Mouse (Mus musculus) brain, adult 2 months (tissue): ENCODE data around the gene Ifi27l2b.
"Not testable (repeated sequence)": the region's sequence is repeated elsewhere in the genome, so short reads cannot be mapped to it uniquely, and the experiment has no call there.

ENCODE experiments used
- DNase-seq: peaks from one replicate; pipeline ENCODE4 v3.0.0; 2011; ENCODE audit warnings: low read depth, low spot score

The Ifi27l2b gene

GRCm38 (mm10) chr12:103457140-103457539, at the start of gene Ifi27l2b:
Gene Ifi27l2b (minus strand): TSS chr12:103457223.
- no peak for DNase-seq

DNA sequence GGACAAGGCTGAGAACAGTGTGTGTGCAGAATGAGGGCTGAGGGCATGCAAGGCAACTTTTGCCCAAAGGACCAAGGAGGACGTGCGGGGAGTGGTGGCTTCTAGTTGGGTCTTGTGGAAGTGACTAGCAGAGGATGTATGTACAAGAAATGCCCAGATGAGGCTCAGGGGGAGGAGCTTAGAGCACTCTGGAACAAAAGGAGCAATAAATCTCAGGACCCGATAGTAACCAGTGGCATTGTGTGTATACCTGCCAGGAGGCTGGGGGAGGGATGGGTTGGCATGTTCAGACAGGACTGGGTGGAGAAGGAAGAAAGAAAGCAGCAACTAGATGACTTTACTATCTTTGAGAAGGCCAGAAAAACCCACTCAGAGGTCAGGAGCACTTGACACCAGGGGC, 47.4 kb upstream of the Ifi27l2b start:
- DNase-seq = no peak

GRCm38 (mm10) chr12:103503300-103503699, 46.3 kb upstream of the Ifi27l2b start:
- DNase-seq = no peak

- DNase-seq = peak; percentile 68
These were observed 42.2 kb upstream of the Ifi27l2b start for GRCm38 (mm10) chr12:103499261-103499660.

DNA sequence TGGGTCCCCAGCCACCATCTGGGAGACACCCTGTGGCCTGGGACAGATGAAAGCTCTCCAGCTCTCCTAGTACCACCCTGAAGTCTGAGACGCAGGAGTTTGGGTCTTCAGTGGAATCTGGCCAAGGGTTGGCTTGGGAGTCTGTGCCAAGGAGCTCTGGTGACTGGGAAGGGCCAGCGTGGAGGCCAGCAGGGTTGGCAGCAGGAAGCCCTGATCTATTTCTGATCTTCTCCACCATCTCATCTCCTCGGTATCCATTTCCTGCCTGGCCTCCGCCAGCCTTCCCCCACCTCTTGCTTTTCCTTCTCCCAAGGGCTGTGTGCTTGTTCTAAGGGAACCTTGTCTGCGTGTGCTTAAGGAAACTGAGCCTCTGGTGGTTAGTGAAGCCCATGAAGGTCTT, 41.7 kb upstream of the Ifi27l2b start:
- no peak for DNase-seq

DNA sequence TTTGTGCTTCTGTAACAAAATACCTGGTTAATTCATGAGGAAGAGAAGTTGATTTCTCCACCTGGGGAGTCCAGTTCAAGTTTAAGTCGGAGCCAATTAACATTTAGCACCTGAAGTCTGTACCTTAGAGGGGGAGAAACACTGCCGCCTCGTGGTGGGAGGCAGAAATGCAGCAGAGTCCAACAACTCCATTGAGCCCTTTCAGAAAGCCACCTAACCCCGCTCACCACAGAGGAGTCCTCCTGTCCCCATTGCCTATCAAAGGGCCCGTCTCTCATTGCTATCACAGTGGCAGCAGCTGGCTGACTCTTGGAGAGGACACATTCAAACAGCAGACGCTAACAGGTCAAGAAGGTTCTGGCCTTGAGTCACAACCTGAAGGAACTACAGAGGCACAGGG, 37.5 kb upstream of the Ifi27l2b start:
- DNase-seq = peak; percentile 59

DNA sequence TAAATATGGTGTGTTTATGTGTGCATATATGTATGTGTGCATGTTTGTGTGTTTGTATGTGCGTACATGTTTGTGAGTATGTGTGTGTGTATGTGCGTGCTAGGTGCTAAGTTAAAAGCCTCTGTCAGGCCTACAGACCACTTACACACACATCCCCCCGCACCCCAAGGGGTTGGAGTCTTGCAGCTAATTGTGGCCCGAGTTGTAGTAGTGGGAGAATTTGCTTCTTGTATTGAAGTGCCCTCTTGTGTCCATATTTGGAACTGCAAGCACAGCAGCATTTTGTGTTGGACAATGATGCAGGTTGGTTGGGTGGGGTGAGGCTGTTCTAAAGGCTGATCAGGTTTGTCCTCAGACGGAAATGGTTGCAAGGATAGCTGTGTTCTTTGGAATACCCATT, 35.7 kb upstream of the Ifi27l2b start:
- peak; percentile 91 for DNase-seq

- no peak for DNase-seq
These were observed 34.2 kb upstream of the Ifi27l2b start for GRCm38 (mm10) chr12:103491091-103491730.

- no peak for DNase-seq
These were observed 30.7 kb upstream of the Ifi27l2b start for GRCm38 (mm10) chr12:103487750-103488149.

GRCm38 (mm10) chr12:103487276-103487675, 30.3 kb upstream of the Ifi27l2b start:
- DNase-seq = no peak

GRCm38 (mm10) chr12:103486726-103487125, 29.7 kb upstream of the Ifi27l2b start:
- peak; percentile 91 for DNase-seq

DNA sequence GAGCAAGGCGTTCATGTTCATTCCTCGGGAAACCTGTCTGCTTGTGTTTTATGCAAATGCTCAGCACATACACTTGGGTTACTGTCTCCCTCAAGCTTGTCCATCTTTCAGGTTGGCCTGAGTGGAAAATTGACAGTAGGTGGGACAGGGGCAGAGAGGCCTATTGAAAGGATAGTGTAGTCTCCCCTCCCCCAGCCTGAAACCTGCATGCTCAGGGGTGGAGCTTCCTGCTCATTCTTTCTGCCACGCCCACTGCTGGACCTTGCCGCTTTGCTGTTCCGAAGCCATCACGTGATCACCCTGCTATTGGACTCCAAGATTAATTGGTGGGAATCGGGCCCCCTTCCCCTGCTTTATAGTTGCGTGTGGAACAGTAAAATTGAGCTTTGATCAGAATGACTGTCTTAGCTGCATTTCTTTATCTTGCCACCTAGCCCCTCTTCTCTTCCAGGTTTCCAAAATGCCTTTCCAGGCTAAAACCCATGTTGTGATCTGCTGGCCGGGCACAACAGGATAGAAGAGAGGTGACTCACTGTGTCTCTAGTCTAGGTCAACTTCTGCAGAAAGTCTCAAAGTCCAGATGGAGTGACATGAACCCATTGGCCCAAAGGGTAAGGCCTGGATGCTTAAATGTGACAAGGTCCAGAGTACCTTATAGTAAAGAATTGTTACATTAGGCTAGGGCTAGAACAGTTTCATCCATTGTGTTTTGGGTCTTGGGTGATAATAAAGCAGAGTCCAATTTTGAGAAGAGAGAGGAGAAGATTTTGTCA, 27.4 kb upstream of the Ifi27l2b start:
- not testable (repeated sequence) for DNase-seq

- DNase-seq = no peak
These were observed 25.8 kb upstream of the Ifi27l2b start for GRCm38 (mm10) chr12:103482781-103483180.

- DNase-seq = no peak
These were observed 24.6 kb upstream of the Ifi27l2b start for GRCm38 (mm10) chr12:103481671-103482070.

- no peak for DNase-seq
These were observed 20.5 kb upstream of the Ifi27l2b start for GRCm38 (mm10) chr12:103477461-103478015.

- no peak for DNase-seq
These were observed 19.9 kb upstream of the Ifi27l2b start for GRCm38 (mm10) chr12:103476779-103477389.

DNA sequence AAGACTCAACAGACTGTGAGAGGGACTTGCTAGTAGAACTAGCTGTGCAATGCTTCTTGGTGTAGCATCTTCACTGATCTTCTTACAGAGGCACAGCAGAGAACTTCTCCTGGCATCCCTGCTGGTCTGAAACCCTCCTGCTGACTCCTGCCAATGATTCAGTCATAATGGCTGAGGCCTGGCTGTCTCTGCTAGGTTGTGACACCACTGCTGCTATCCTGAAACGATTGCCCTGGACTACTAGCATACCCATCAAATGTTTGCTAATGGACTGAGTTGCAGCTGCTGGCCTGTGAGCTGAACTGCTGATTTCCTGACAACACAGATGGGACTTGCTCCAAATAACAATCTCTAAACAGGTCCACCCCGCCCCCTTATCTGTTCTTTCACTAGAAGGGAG, 17.5 kb upstream of the Ifi27l2b start:
- no peak for DNase-seq

- not testable (repeated sequence) for DNase-seq
These were observed 296 bp downstream of the Ifi27l2b start for GRCm38 (mm10) chr12:103456727-103457126.

- DNase-seq = no peak
These were observed 3.7 kb downstream of the Ifi27l2b start for GRCm38 (mm10) chr12:103453361-103453760.

DNA sequence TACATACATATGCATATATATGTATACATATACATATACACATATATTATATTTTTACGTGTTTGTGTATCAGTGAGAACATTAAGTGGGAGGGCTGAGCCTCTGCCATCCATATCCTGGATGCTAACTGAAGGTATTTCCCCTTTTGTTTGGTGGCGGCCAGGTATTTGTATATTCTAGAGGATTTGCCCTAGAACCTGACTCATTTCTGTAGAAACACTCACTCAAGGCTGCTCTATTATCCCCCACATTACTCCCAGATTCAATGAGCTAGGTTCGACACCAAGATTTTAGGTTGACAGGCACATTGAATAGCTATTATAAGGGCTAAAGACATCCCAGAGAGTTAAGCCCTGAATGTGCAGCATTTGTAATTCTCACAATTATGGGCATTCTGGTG, 12.0 kb downstream of the Ifi27l2b start:
- no peak for DNase-seq

DNA sequence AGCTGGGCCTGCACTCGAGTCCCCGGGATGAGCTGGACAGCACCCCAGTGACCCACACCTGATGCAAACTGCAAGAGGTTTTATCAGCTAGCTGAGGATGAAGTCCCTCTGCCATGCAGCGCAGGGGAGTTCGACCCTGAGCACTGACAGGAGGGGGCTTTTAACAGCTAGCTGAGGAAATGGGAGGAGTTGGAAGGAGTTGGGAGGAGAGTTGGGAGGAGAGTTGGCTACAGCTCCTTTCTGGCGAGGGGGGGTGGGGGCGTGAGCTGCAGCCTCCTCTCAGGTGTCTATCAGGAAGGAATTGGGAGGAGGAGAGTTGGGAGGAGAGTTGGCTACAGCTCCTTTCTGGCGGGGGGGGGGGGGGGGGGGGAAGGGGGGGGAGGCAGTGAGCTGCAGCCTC, 12.8 kb downstream of the Ifi27l2b start:
- not testable (repeated sequence) for DNase-seq

DNA sequence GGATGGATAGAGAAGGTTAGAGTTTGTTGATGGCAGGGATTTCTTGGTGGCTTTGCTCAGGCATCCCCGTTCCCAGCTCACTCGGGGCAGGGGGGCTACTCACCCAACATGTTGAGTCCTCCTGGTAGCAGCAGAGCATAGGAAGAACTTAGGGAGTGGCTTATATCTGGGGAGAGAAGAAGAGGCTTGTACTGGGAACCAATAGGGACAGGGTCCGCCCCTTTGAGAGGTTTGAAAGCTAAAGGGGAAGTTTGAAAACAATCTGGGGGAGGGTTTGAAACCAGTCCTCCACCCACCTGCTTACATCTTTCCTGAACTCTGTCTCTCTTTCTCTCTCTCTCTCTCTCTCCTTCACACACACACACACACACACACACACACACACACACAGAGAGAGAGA, 13.5 kb downstream of the Ifi27l2b start, which contains the start of gene Ifi27l2a:
Ifi27l2a (minus strand) TSS at position 157 of the 400 bp plus-strand sequence.
- DNase-seq = no peak
